Mouse (Mus musculus) thymus, adult 2 months (tissue): ENCODE data around the gene Grn.

Source experiments
- CTCF ChIP-seq: fragments of 200-500 bp; IDR thresholded peaks from 2 replicates; pipeline ENCODE4 v1.5.1; 2012; ENCODE audit warnings: mild to moderate bottlenecking, control low read depth, low read length, moderate library complexity, borderline replicate concordance; ENCODE audit not compliant: control insufficient read depth, poor library complexity, insufficient read depth; ENCODE audit errors: extremely low read depth
- POLR2A ChIP-seq: fragments of 200-500 bp; IDR thresholded peaks from 2 replicates; pipeline ENCODE4 v1.6.1; 2012; ENCODE audit warnings: mild to moderate bottlenecking, low read length, control low read depth, moderate library complexity; ENCODE audit not compliant: control insufficient read depth, poor library complexity, insufficient read depth; ENCODE audit errors: extremely low read depth

DNA sequence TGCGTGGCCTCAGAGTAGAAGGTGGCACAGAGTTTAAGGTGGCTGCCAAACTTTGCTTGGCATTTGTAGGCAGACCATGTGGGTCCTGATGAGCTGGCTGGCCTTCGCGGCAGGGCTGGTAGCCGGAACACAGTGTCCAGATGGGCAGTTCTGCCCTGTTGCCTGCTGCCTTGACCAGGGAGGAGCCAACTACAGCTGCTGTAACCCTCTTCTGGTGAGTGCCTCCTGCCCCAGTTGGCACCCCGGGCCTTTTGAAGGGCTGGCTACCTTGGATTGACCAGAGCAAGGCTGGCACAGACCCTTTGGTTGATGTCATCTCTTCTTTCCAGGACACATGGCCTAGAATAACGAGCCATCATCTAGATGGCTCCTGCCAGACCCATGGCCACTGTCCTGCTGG, 2.8 kb downstream of the Grn start:
- TF ChIP-seq CTCF: 0 out of 2 replicates have a peak, but pooled peaks have one; percentile 4
- TF ChIP-seq POLR2A: no peak
